Mouse (Mus musculus): ENCODE measurements around the gene Chrnb2.

DNA sequence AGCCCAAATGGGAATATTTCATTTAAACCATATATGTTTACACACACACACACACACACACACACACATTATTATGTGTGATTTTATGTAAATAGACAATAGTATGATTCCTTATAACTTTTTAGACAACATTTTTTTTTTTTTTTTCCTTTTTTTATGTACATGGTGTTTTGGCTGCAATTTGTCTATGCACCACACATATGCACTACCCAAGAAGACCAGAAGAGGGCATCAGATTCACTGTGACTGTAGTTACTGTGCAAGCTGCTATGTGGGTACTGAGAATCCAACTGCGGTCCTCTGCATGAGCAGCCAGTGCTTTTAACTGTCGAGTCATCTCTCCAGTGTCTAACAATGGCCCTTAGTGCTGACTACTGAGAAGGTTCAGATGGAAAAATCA lies 42.3 kb upstream of the Chrnb2 start:
- no peak for TF ChIP-seq GATA1 (IDR thresholded peaks at IDR 0.05; ENCODE audit: borderline replicate concordance, low read length)
- no peak for TF ChIP-seq FLI1 (IDR thresholded peaks at IDR 0.05; ENCODE audit: low read length)
